Mouse (Mus musculus): Measurements from ENCODE around the gene Gm14137.

Gm14137 gene

DNA sequence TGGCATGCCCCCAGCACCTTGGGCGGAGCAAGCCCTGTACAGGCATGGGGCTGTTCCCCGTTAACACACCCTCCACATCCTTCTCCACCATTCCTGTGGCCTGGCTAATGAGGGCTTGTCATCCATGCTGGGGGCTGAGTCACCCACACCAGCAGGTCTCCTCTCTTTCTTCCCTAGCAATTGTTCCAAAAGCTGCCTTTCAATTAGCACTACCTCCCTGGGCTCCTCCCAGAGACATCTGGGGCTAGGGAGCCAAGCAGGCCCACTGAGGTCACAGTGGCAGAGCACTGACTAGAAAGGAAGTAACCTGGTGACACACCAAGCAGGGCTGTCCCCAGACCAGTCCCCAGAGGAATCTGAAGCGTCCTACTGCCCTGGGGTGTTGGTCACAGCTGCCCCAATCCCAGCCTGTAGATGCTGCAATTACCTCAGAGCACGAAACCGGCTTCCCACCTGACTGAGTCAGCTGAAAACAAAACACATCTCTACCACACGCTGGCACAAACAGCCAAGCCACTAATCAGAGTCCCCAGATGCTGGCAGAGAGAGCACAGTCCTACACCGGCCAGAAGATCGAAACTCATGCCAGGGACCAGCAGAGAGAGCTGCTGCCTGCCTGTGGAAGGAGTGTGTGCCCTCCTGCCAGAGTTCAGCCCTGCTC, at the start of gene Gm14137:
Gene Gm14137, plus strand, starts transcription at position 519 of the 661 bp plus-strand sequence.
- DNase-seq (ENCODE audit: low read depth, low spot score) = no peak

- DNase-seq (ENCODE audit: low read depth, low spot score) = no peak
Measured at GRCm38 (mm10) chr2:119136346-119136898, 37.9 kb upstream of the Gm14137 start.

- DNase-seq (ENCODE audit: low read depth, low spot score) = no peak
Measured at GRCm38 (mm10) chr2:119145199-119145598, 29.1 kb upstream of the Gm14137 start.

- no peak for DNase-seq (ENCODE audit: low read depth, low spot score)
Measured at GRCm38 (mm10) chr2:119146435-119146834, 27.9 kb upstream of the Gm14137 start.

DNA sequence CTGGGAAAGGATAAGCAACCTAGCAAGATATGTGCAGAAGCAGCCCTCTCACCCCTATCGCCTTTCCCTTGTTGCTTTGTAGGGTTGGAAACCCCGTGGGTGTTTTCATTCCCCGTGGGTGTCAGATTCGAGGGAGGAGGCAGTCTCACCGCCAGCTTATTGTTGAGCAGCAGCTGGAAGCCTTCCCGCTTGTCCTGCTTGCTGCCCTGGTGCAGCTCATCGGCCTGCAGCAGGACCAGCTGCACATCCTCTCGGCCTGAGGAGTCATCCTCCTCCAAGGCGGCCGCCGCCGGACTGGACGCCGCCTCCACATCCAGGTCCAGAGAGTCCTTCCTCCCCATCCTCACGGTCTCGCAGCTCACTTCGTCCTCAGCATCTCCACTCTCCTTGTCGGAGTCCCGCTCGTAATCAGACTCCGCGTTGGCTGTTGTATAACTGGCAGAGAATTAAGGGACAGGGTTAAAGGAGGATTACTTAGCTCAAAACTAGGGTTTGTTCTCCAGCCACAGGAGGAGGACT, 27.1 kb upstream of the Gm14137 start:
- no peak for DNase-seq (ENCODE audit: low read depth, low spot score)

- DNase-seq (ENCODE audit: low read depth, low spot score) = peak; percentile 39
Measured at GRCm38 (mm10) chr2:119147775-119148174, 26.5 kb upstream of the Gm14137 start.

DNA sequence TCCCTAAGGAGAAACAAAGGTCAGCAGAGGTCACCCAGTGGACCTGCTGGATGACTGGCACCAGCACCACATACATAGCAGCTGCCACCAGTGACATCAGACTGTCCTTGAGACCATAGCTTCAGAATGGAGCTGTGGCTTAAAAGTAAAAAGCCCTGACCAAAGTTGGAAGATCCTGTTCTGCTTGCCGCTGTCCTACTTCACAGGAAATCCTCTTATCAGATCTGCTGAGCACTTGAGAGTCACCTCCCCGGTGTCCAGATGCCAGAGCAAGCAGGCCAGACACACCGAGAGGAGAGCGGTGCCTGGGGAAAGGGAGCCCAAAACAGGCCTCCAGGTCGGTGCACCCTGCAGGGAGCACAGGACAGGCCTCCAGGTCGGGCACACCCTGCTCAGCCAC, 22.1 kb upstream of the Gm14137 start:
- DNase-seq (ENCODE audit: low read depth, low spot score) = no peak

- no peak for DNase-seq (ENCODE audit: low read depth, low spot score)
Measured at GRCm38 (mm10) chr2:119154683-119155082, 19.6 kb upstream of the Gm14137 start.

- DNase-seq (ENCODE audit: low read depth, low spot score) = no peak
Measured at GRCm38 (mm10) chr2:119155388-119155787, 18.9 kb upstream of the Gm14137 start.

GRCm38 (mm10) chr2:119156081-119156680, 18.1 kb upstream of the Gm14137 start:
- no peak for DNase-seq (ENCODE audit: low read depth, low spot score)

DNA sequence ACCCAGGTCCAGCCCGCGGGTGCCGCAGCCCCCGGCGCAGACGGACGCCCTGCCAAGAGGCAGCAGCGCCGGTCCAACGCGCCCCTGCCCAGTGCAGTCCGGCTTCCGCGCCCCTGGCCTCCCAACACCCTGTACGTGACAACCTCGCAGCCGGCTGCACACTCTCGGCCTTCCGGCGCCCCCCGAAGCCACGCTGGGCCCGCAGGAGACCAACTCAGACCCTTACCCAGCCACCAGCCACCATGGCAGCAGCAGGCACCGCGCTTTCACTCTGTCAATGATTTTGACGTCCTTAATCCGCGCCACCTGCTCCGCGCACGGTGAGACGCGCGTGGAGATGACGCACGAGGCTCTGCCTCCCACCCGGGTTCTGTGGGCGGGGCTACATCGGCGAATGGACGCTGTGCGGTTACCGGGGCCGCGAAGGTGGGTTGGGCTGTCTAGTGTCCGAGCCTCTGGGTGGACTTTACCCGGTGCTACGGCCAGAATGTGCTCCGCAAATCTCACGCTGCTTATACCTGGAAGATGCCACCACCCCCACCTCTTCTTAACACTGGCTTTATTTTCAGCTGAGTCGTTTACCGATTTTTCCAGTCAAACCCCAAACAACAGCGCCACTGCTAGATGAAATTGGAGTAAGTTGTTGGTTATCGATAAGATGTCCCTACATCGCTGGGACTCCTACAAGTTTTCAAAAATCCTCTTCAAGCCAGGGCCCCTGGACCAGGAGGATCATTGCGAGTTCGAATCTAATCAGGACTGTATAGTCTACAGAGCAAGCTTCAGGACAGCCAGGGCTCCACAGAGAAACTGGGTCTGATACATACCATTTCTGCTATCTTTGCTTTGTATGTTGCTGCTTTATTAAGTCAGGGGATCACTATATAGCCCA, 17.4 kb upstream of the Gm14137 start, which contains the start of gene Rmdn3:
Gene Rmdn3, minus strand, starts transcription at position 354 of the 892 bp plus-strand sequence.
- DNase-seq (ENCODE audit: low read depth, low spot score) = peak; percentile 89

DNA sequence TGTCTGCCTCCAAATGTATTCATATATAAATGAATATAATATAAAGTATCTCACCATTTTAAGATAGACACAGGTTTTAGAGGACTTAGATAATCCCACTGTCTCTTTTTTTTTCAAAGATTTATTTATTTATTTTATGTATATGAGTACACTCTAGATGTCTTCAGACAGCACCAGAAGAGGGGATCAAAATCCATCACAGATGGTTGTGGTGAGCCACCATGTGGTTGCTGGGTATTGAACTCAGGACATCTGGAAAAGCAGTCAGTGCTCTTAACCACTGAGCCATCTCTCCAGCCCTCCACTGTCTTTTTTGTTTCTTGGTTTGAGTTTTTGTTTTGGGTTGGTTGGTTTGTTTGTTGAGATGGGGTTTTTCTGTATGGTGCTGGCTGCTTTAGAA, 16.5 kb upstream of the Gm14137 start:
- no peak for DNase-seq (ENCODE audit: low read depth, low spot score)

- no peak for DNase-seq (ENCODE audit: low read depth, low spot score)
Measured at GRCm38 (mm10) chr2:119161247-119161646, 13.1 kb upstream of the Gm14137 start.

- no peak for DNase-seq (ENCODE audit: low read depth, low spot score)
Measured at GRCm38 (mm10) chr2:119163135-119163534, 11.2 kb upstream of the Gm14137 start.

DNA sequence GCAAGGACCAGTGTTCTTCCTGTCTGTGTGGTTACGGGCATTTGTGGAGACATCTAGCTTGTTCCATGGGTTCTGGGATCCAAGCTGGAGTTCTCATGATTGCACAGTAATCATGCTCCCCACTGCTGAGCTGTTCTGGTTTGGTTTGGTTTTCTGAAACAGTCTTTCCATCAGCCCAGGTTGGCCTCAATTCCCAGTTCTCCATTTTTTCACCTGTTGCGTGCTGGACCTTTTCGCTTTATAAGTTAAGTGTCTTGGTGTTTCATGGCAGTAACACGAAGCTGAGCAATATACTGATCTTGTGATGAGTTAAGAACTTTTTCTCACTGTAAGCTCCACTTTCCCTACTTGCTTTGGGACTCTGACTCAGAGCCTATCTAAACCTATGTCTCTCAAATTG, 10.3 kb upstream of the Gm14137 start:
- no peak for DNase-seq (ENCODE audit: low read depth, low spot score)

- no peak for DNase-seq (ENCODE audit: low read depth, low spot score)
Measured at GRCm38 (mm10) chr2:119165401-119165800, 8.9 kb upstream of the Gm14137 start.

- DNase-seq (ENCODE audit: low read depth, low spot score) = no peak
Measured at GRCm38 (mm10) chr2:119166901-119167865, 7.1 kb upstream of the Gm14137 start, which contains the start of gene Gchfr. Gene Gchfr (plus strand): TSS chr2:119167773.

- no peak for DNase-seq (ENCODE audit: low read depth, low spot score)
Measured at GRCm38 (mm10) chr2:119167866-119168256, 6.4 kb upstream of the Gm14137 start.

DNA sequence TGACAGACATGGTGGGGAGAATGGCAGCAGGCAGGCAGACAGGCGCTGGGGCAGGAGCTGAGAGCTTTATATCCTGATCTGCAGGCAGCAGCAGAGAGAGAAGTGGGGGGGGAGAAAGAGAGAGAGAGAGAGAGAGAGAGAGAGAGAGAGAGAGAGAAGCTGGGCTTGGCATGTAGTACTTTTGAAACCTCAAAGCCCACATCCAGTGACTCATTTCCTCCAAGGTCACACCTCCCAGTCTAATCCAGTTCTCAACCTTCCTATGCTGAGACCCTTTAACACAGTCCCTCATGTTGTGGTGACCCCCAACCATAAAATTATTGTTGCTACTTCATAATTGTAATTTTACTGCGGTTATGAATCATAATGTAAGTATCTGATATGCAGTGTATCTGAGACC, 4.0 kb upstream of the Gm14137 start:
- DNase-seq (ENCODE audit: low read depth, low spot score) = no peak

DNA sequence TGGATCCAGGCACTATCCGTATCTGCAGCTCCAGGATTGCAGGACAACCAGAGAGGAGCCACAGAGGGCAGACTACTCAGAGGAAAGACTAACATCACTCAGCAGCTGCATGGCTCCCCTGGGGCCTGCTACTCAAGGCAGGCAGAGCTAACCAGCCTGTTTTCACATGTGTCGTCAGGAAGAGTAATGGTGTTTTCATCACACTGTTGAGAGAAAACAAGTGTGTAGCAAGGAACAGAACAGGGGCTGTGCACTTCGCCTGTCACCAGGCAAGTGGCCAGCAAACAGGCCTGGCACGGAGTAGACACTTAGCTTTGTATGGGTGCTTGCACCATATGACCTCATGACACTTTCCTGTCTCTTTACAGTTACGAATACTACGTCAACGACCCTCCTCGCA, 2.7 kb upstream of the Gm14137 start:
- DNase-seq (ENCODE audit: low read depth, low spot score) = no peak

DNA sequence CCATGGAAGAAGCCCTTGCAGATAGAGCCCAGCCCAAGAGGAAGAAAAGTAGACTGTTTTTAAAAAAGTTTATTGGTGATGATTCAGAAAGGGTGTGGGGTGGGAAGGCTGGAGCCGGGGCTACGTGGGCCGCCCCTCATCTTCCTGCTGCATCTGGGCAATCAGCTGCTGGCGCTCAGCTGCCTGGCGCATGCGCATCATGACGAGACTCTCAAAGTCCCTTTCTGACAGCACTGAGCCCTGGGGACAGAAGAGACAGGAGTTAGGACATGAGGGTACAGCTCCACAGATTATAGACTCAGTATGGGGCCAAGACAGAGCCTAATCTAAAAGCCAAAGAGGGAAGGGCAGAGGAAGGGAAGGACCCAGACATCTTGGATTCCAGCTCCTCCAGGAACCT, 1.9 kb upstream of the Gm14137 start:
- no peak for DNase-seq (ENCODE audit: low read depth, low spot score)

Data from telencephalon, adult 2 months (tissue).